Mouse (Mus musculus): Measurements from ENCODE around the gene Suco.

Suco gene

GRCm38 (mm10) chr1:161894553-161894952 is 18.1 kb upstream of the Suco start:
- DNase-seq (ENCODE audit: low read depth, low spot score), result no peak

GRCm38 (mm10) chr1:161894126-161894525 is 17.6 kb upstream of the Suco start:
- DNase-seq (ENCODE audit: low read depth, low spot score), result peak; percentile 61

GRCm38 (mm10) chr1:161888823-161889222 is 12.3 kb upstream of the Suco start:
- no peak for DNase-seq (ENCODE audit: low read depth, low spot score)

GRCm38 (mm10) chr1:161887679-161888260 is 11.3 kb upstream of the Suco start:
- DNase-seq (ENCODE audit: low read depth, low spot score), result no peak

GRCm38 (mm10) chr1:161885762-161886161 is 9.3 kb upstream of the Suco start:
- no peak for DNase-seq (ENCODE audit: low read depth, low spot score)

- DNase-seq (ENCODE audit: low read depth, low spot score), result no peak
These were observed 1.2 kb upstream of the Suco start for GRCm38 (mm10) chr1:161877580-161878142.

GRCm38 (mm10) chr1:161875706-161876552 is 553 bp downstream of the Suco start:
- DNase-seq (ENCODE audit: low read depth, low spot score), result peak; percentile 70

GRCm38 (mm10) chr1:161869422-161869821 is 7.1 kb downstream of the Suco start:
- no peak for DNase-seq (ENCODE audit: low read depth, low spot score)

GRCm38 (mm10) chr1:161868413-161868812 is 8.1 kb downstream of the Suco start:
- no peak for DNase-seq (ENCODE audit: low read depth, low spot score)

GRCm38 (mm10) chr1:161863742-161864141 is 12.7 kb downstream of the Suco start:
- no peak for DNase-seq (ENCODE audit: low read depth, low spot score)

- no peak for DNase-seq (ENCODE audit: low read depth, low spot score)
These were observed 17.2 kb downstream of the Suco start for GRCm38 (mm10) chr1:161859248-161859647.

- DNase-seq (ENCODE audit: low read depth, low spot score), result no peak
These were observed 49.8 kb downstream of the Suco start for GRCm38 (mm10) chr1:161826677-161827076.

- DNase-seq (ENCODE audit: low read depth, low spot score), result peak; percentile 62
These were observed 67.1 kb downstream of the Suco start for GRCm38 (mm10) chr1:161809428-161809827.

- DNase-seq (ENCODE audit: low read depth, low spot score), result no peak
These were observed 67.5 kb downstream of the Suco start for GRCm38 (mm10) chr1:161808980-161809379.

GRCm38 (mm10) chr1:161804541-161804971 is 71.9 kb downstream of the Suco start:
- DNase-seq (ENCODE audit: low read depth, low spot score), result peak; percentile 77

GRCm38 (mm10) chr1:161801321-161801720 is 75.2 kb downstream of the Suco start:
- DNase-seq (ENCODE audit: low read depth, low spot score), result peak; percentile 37

- DNase-seq (ENCODE audit: low read depth, low spot score), result no peak
These were observed 76.2 kb downstream of the Suco start for GRCm38 (mm10) chr1:161800256-161800655.

GRCm38 (mm10) chr1:161799791-161800190 is 76.7 kb downstream of the Suco start:
- no peak for DNase-seq (ENCODE audit: low read depth, low spot score)

- DNase-seq (ENCODE audit: low read depth, low spot score), result no peak
These were observed 77.6 kb downstream of the Suco start for GRCm38 (mm10) chr1:161798866-161799265.

- peak; percentile 48 for DNase-seq (ENCODE audit: low read depth, low spot score)
These were observed 81.9 kb downstream of the Suco start for GRCm38 (mm10) chr1:161794447-161795211.

GRCm38 (mm10) chr1:161793321-161793720 is 83.2 kb downstream of the Suco start:
- DNase-seq (ENCODE audit: low read depth, low spot score), result no peak

GRCm38 (mm10) chr1:161792687-161792969 is 83.9 kb downstream of the Suco start:
- no peak for DNase-seq (ENCODE audit: low read depth, low spot score)
